Mouse (Mus musculus): ENCODE measurements around the gene Csf2. TPM values are rescaled to one million over a fixed set of nuclear protein-coding genes. Genes with fewer than 3 reads are reported as not detected.
"Not testable (repeated sequence)": the region's sequence is repeated elsewhere in the genome, so short reads cannot be mapped to it uniquely, and the experiment has no call there.

Gene Csf2
- polyA plus RNA-seq (2012; rRNA removed) = 0.15 and 0.21 TPM in 2 replicates

DNA sequence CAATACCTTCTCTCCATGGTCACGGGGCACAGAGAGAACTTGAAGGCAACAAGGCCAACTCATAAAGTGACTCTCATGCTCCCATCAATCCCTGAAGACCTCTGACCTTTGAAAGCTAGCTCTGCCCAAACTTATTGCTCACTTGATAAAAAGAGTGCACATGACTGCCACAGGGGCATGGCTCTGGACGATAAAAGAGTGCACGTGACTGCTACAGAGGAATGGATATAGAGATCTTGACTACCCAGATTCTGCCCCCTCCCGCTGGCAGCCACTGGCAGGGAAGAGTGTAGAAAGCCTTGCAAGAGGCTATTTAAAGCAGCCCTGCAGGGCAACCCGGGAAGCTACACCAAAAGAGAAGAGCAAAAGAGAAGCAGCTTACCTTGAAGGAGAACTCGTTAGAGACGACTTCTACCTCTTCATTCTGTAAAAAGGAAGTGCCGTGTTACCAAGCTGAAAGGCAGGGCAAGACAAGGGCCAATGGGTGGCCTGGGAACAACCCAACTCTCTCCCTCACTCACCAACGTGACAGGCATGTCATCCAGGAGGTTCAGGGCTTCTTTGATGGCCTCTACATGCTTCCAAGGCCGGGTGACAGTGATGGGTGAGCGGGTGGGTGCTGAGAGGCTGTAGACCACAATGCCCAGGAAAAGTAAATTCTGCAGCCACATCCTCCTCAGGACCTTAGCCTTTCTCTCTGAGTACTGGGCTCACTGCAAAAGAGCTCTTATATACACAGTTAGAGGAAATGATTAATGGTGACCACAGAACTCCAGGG is at the start of gene Csf2:
Gene Csf2, minus strand, starts transcription at position 728 of the 778 bp plus-strand sequence.
- WGBS = 56% methylated on average over 11 of the region's 11 CpGs
- no peak for DNase-seq (ENCODE audit: low read depth, low spot score)

- no peak for DNase-seq (ENCODE audit: low read depth, low spot score)
These were observed 49.3 kb upstream of the Csf2 start for GRCm38 (mm10) chr11:54298777-54299176.

DNA sequence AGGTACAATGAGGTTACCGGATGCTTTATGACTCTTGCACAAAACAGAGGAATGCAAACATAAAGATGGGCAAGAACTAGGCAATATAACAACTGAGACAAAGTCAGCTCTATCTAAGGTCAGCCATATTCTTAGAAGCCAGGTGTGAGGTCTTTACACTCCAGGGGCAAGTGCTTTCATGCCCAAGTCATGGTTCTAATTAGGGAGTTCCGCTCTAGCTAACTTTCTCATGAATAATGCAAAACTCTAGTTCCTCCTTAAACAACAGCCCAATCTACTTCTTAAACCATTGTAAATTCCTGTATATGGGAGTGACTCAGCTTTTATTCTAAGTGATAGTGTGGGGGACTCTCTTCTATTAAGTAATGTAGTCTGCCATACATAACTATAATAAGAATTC is 48.0 kb upstream of the Csf2 start:
- WGBS = 88% methylated on average over 2 of the region's 2 CpGs
- not testable (repeated sequence) for DNase-seq (ENCODE audit: low read depth, low spot score)

DNA sequence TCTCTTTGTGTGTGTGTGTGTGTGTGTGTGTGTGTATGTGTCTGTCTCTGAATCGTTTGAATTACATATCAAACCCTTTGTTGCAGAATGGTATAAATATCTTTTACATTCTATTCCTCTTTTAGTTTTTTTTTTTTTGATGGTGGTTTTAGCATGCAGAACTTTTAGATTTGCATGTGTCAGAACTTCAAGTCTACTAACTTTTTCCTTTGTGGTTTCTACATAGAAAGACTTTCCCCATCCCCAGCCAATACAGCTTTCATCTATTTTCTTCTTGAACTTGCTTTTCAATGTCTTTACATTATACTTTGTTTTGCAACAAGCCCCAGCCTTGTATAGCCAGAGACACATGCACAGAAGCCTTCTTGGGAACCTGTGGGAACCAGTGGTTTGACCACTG is 47.3 kb upstream of the Csf2 start:
- no peak for DNase-seq (ENCODE audit: low read depth, low spot score)
- 64% methylated on average over 1 of the region's 1 CpGs for WGBS

- no peak for DNase-seq (ENCODE audit: low read depth, low spot score)
- WGBS = 72% methylated on average over 4 of the region's 4 CpGs
These were observed 46.5 kb upstream of the Csf2 start for GRCm38 (mm10) chr11:54295971-54296370.

- DNase-seq (ENCODE audit: low read depth, low spot score) = no peak
- WGBS = 65% methylated on average over 12 of the region's 12 CpGs
These were observed 44.7 kb upstream of the Csf2 start for GRCm38 (mm10) chr11:54293980-54294807.

GRCm38 (mm10) chr11:54292163-54292562 is 42.7 kb upstream of the Csf2 start:
- WGBS = 70% methylated on average over 2 of the region's 2 CpGs
- no peak for DNase-seq (ENCODE audit: low read depth, low spot score)

DNA sequence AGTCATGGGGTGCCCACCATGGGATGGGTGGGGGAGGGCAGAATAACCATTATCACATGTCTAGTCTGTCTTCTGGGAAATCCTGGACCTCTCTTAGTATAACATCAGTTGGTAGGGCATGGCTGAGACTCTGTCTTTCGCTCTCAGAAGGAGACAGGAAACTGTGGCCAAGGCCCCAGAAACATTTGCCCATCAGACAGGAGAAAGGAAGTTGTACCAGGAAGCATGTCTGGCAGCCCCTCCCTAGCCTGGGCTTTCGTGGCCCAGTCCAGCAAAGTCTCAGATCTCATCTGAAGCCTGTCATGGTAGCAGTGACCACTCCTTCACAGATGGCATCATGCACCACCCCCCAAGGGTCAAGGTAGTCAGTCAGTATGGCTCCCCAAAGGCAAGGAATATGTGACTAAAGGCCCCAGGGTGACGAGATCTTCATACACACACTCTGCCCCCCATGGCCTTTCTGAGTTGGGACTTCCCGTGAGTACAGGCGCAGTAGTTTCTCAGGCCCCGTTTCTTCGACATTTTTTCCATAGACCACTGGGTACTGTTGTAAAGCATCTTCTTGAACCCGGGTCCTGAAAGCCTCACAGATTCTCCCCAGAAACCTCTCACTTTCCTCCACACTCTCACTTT is 38.5 kb upstream of the Csf2 start:
- DNase-seq (ENCODE audit: low read depth, low spot score) = no peak
- 77% methylated on average over 8 of the region's 8 CpGs for WGBS

DNA sequence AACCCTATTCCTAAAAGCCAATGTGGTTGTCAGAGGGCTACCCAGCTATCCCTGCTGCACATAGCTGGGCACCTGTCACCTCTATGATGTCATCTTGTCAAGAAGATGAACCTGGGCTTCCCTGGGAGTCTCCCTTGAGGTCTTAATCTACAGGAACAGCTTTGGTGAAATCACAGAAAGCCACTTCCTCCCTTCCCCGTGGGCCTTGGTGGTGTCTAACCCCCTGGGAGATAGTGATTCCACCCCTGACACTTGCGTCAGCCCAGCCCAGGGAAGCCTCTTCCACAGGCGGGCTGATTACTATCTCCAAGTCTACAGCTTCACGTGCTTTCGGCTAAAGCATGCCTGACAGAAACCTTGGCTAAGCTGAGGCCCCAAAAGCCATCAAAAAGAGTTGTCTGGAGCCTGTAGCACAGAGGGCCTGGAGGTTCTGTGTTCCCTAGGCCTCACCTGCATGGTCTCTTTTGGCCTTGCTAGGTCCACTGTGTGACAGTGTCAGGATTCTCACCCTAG is 22.0 kb upstream of the Csf2 start:
- WGBS = 67% methylated on average over 5 of the region's 5 CpGs
- no peak for DNase-seq (ENCODE audit: low read depth, low spot score)

GRCm38 (mm10) chr11:54269191-54269896 is 19.9 kb upstream of the Csf2 start:
- no peak for DNase-seq (ENCODE audit: low read depth, low spot score)
- WGBS = 66% methylated on average over 3 of the region's 3 CpGs

- DNase-seq (ENCODE audit: low read depth, low spot score) = no peak
- WGBS = 82% methylated on average over 6 of the region's 6 CpGs
These were observed 17.7 kb upstream of the Csf2 start, which contains the start of gene Il3 for GRCm38 (mm10) chr11:54267177-54267576. Gene Il3, minus strand, starts transcription at chr11:54267277.

GRCm38 (mm10) chr11:54264542-54264941 is 15.1 kb upstream of the Csf2 start:
- peak; percentile 14 for DNase-seq (ENCODE audit: low read depth, low spot score)
- 45% methylated on average over 2 of the region's 2 CpGs for WGBS

- WGBS = 9% methylated on average over 1 of the region's 1 CpGs
- DNase-seq (ENCODE audit: low read depth, low spot score) = no peak
These were observed 14.1 kb upstream of the Csf2 start for GRCm38 (mm10) chr11:54263405-54264031.

- DNase-seq (ENCODE audit: low read depth, low spot score) = peak; percentile 25
- 69% methylated on average over 3 of the region's 3 CpGs for WGBS
These were observed 7.3 kb upstream of the Csf2 start for GRCm38 (mm10) chr11:54256624-54257376.

DNA sequence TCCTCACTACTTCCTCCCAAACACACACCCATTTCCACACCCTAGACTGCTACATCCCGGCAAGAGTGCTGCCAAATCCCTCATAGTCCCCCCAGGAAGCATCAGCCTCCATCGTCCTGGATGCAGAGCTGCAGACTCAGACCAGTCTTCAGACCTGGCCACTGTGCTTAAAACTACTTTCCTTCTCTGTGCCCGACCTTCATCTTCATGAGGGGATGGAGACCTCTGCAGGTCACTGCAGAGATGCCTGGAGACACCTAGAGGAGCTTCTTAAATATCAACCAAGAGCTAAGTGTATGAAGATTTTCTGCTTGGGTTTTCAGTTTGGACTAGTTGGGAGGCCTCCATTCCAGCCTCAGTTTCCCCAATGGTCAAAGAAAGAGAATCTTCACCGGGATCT is 4.6 kb upstream of the Csf2 start:
- 33% methylated on average over 4 of the region's 4 CpGs for WGBS
- no peak for DNase-seq (ENCODE audit: low read depth, low spot score)

- WGBS = 87% methylated on average over 11 of the region's 11 CpGs
- DNase-seq (ENCODE audit: low read depth, low spot score) = no peak
These were observed 1.1 kb upstream of the Csf2 start for GRCm38 (mm10) chr11:54250575-54250974.

- WGBS = 69% methylated on average over 3 of the region's 3 CpGs
- no peak for DNase-seq (ENCODE audit: low read depth, low spot score)
These were observed 281 bp upstream of the Csf2 start for GRCm38 (mm10) chr11:54249748-54250147.

- no peak for DNase-seq (ENCODE audit: low read depth, low spot score)
- 74% methylated on average over 10 of the region's 10 CpGs for WGBS
These were observed 2.1 kb downstream of the Csf2 start for GRCm38 (mm10) chr11:54247251-54247950.

All from large intestine, adult 2 months (tissue).